8 mouse cellular contexts compared by ENCODE assay signal in genomic region chr15:64434502-64434901, GRCm38 (mm10).
DNase-seq lines count a peak whose midpoint lies in the region; ATAC-seq and TF ChIP-seq lines count a peak whose summit lies in the region.

No protein-coding gene starts in this region.

- peaks cover 9% of the 10 kb centered on the region for H3K4me1 ChIP-seq in midbrain, embryonic 10.5 days
- H3K4me1 ChIP-seq in midbrain, postnatal 0 days (ENCODE audit: insufficient read depth, low read length) = no peaks in the 10 kb centered on the region
- H3K4me1 ChIP-seq in forebrain, embryonic 10.5 days = peaks cover 8% of the 10 kb centered on the region
- no peaks in the 10 kb centered on the region for H3K4me1 ChIP-seq in midbrain, embryonic 15.5 days

- peak overlapping the region; percentile 38; the same call in 1 of the 2 replicates for H3K27ac ChIP-seq in midbrain, embryonic 10.5 days (replicated peaks)
- no peak overlapping the region for H3K27ac ChIP-seq in midbrain, postnatal 0 days (ENCODE audit: low read depth, low read length)
- 0 out of 2 replicates have a peak overlapping the region, but pooled peaks have one; percentile 5 for H3K27ac ChIP-seq in forebrain, embryonic 10.5 days
- H3K27ac ChIP-seq in layer of hippocampus, adult 2 months = 0 out of 2 replicates have a peak overlapping the region, but pooled peaks have one; percentile 54
- H3K27ac ChIP-seq in midbrain, embryonic 15.5 days = no peak overlapping the region

- H3K9ac ChIP-seq in midbrain, postnatal 0 days (replicated peaks; ENCODE audit: low read length, poor library complexity, severe bottlenecking) = no peak overlapping the region
- no peak overlapping the region for H3K9ac ChIP-seq in midbrain, embryonic 15.5 days

- H3K4me2 ChIP-seq in midbrain, postnatal 0 days (ENCODE audit: low read depth, low read length, poor library complexity, severe bottlenecking) = no peak overlapping the region
- H3K4me2 ChIP-seq in midbrain, embryonic 15.5 days = no peak overlapping the region

- ATAC-seq in midbrain, postnatal 0 days (ENCODE audit: low FRiP score) = no peak
- 0 out of 2 replicates have a peak, but pooled peaks have one; percentile 30 for ATAC-seq in midbrain, embryonic 15.5 days (replicated peaks)
- ATAC-seq in activated CD4-positive, CD25-positive, alpha-beta regulatory T cell, adult 4 months = no peak

- 9% methylated on average over 3 of the region's 3 CpGs for WGBS in midbrain, embryonic 10.5 days
- 2% methylated on average over 3 of the region's 3 CpGs for WGBS in midbrain, postnatal 0 days
- 2% methylated on average over 3 of the region's 3 CpGs for WGBS in forebrain, embryonic 10.5 days
- WGBS in midbrain, embryonic 15.5 days = 0% methylated on average over 3 of the region's 3 CpGs

- H3K9me3 ChIP-seq in midbrain, embryonic 10.5 days (replicated peaks) = no peaks in the 10 kb centered on the region
- no peaks in the 10 kb centered on the region for H3K9me3 ChIP-seq in midbrain, postnatal 0 days (ENCODE audit: low read length)
- H3K9me3 ChIP-seq in forebrain, embryonic 10.5 days = no peaks in the 10 kb centered on the region
- no peaks in the 10 kb centered on the region for H3K9me3 ChIP-seq in midbrain, embryonic 15.5 days

- H3K4me3 ChIP-seq in midbrain, embryonic 10.5 days = no peak overlapping the region
- H3K4me3 ChIP-seq in midbrain, postnatal 0 days (ENCODE audit: low read depth, low read length) = no peak overlapping the region
- H3K4me3 ChIP-seq in forebrain, embryonic 10.5 days = no peak overlapping the region
- H3K4me3 ChIP-seq in layer of hippocampus, adult 2 months = no peak overlapping the region
- no peak overlapping the region for H3K4me3 ChIP-seq in midbrain, embryonic 15.5 days

- H3K36me3 ChIP-seq in midbrain, embryonic 10.5 days = no peaks in the 10 kb centered on the region
- H3K36me3 ChIP-seq in midbrain, postnatal 0 days (ENCODE audit: insufficient read depth, low read length) = no peaks in the 10 kb centered on the region
- no peaks in the 10 kb centered on the region for H3K36me3 ChIP-seq in forebrain, embryonic 10.5 days (replicated peaks)
- no peaks in the 10 kb centered on the region for H3K36me3 ChIP-seq in midbrain, embryonic 15.5 days (replicated peaks)

- TF ChIP-seq CTCF in midbrain, postnatal 0 days (IDR thresholded peaks at IDR 0.05) = no peak
- TF ChIP-seq CTCF in layer of hippocampus, adult 2 months (conservative IDR thresholded peaks at IDR 0.05) = no peak

- H3K27me3 ChIP-seq in midbrain, embryonic 10.5 days (ENCODE audit: low read depth, poor library complexity, severe bottlenecking) = no peaks in the 10 kb centered on the region
- no peaks in the 10 kb centered on the region for H3K27me3 ChIP-seq in midbrain, postnatal 0 days (ENCODE audit: insufficient read depth, low read length)
- H3K27me3 ChIP-seq in forebrain, embryonic 10.5 days (ENCODE audit: poor library complexity, severe bottlenecking) = no peaks in the 10 kb centered on the region
- H3K27me3 ChIP-seq in midbrain, embryonic 15.5 days (replicated peaks) = no peaks in the 10 kb centered on the region

- peak; percentile 40 for DNase-seq in midbrain, embryonic 10.5 days (ENCODE audit: low spot score)
- DNase-seq in midbrain, postnatal 0 days (ENCODE audit: low spot score) = no peak
- no peak for DNase-seq in forebrain, embryonic 10.5 days (ENCODE audit: extremely low spot score, low spot score)
- DNase-seq in layer of hippocampus, adult 2 months (ENCODE audit: low spot score in 2 of 2) = peak; percentile 62 to 84
- no peak for DNase-seq in cerebellum, postnatal 36 days
- no peak for DNase-seq in natural killer cell, adult 2 months (ENCODE audit: low spot score in 2 of 2)

Comparison
In these comparisons a context has a peak if more than half of its experiments do, and no peak if none do; other contexts are left out.
1. DNase-seq: peak in midbrain, embryonic 10.5 days (single experiment) and layer of hippocampus, adult 2 months (2 of 2); none in midbrain, postnatal 0 days (single experiment), forebrain, embryonic 10.5 days (single experiment), cerebellum, postnatal 36 days (0 of 2) and natural killer cell, adult 2 months (0 of 2).
2. H3K27ac ChIP-seq: peak in midbrain, embryonic 10.5 days (single experiment), forebrain, embryonic 10.5 days (single experiment) and layer of hippocampus, adult 2 months (single experiment); none in midbrain, postnatal 0 days (single experiment) and midbrain, embryonic 15.5 days (single experiment).